Mouse (Mus musculus): Measurements from ENCODE around the gene Gabpb2.

Gabpb2 gene

DNA sequence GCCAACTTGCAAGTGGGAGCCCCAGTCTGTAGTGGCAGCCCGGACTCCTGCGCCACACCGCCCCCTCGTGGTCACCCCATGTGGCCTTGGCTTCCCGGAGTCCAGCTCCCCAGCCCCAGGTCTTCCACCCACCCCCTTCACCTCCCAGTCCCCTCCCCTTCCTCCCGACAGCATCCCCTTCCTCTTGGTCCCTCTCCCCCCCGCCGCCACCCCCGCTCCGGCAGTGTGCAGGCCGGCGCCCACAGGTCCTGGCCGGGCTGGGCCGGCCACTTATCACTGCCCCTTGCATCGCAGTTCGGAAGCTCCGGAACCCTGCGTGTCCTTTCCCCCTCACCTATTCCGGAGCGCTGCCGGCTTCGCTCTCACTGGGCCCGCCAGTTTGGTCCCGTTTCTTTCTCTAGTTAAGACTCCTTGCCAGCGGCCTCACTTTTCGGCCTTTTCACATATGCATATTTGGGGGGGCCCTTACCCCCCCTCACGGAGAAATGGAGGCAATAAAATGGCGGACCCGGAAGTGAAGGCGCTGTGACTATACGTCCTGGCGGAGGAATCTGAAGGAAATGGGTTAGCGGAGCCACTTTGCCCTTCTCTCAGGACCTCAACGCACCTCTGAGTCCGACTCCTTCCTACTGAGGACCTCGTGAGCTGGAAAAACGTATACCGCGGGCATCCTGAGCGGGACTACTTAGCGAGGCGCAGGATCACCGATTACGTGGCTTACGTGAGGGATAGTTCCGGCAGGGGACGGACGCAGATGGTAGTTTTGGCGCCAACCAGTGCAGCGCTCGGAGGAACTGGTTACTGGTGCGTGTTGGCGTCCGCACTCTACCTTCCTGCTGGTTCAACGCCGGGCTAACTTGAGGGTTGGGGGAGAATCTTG lies at the start of gene Gabpb2:
Gabpb2 (minus strand) TSS at position 662 of the 880 bp plus-strand sequence.
- DNase-seq, result peak; percentile 99

GRCm38 (mm10) chr3:95266052-95266451 lies 48.3 kb upstream of the Gabpb2 start:
- DNase-seq, result no peak

DNA sequence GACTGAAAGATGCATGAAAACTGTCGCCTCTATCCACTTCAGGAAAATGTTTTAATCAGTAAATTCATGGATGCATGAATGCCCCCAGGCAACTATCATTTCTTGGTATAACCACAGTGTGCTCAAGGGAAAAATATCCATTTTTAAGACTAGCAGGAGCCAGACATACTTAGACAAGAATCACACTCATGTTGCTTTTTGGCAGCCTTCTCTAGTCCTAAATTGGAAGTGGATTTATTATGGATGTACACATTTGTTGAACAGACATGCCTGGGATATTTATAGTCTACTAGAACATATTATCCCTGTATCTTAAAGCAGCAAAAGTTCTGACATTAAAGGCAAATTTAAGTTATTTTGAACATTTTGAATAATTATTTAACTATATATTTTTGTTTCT lies 47.0 kb upstream of the Gabpb2 start:
- DNase-seq, result no peak

- DNase-seq, result peak; percentile 86
These were observed 45.5 kb upstream of the Gabpb2 start for GRCm38 (mm10) chr3:95263089-95263739.

DNA sequence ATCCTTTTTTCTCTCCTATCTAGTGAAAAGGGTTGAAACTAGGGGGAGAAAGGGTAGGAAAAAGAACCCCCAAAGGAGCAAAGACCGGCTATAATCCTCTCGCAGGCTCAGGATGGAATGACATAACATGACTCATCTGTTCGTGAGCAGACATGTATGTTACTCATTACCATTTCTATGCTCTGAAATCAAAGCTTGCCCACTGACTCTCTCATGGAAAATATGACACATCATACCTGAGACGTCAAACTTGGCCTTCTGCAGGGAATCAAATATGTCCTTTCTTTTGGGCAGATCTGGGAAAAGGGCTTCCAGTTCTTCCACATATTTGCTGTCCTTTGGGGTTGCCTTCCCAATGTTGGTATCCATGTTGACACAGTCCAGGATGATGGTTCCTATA lies 44.3 kb upstream of the Gabpb2 start:
- DNase-seq, result no peak

GRCm38 (mm10) chr3:95256931-95257330 lies 39.2 kb upstream of the Gabpb2 start:
- no peak for DNase-seq

DNA sequence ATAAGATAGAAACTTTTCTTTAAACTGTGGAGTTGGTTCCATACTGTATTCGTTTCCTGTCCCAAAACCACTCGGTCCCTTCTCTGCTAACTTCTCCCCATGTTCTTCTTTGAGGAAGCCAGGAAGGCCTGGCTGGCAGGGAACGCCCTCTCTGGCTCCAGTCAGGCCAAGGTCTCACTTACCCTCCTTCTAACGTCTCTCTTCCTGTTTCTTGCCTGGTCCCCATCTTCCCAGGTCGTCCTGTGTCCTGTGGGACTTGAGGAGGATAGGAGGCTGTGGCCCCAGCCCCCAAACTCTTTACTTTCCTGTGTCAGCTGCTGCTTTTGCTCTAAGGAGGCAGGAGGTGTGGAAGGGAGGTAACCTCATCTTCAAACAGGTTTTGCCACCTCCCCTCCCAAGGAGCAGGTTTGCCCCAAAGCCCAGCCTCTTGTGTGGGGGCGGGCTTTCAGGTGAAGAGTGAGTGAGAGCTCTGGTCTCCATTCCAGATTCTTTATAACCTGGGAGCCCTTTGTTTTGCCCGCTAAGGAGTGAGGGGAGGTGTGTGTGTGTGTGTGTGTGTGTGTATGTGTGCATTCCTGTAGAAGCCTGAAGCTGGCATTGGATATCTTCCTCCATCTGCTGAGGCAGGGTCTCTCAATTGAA lies 33.2 kb upstream of the Gabpb2 start, which contains the start of gene Bnipl:
Bnipl (minus strand) TSS at position 411 of the 642 bp plus-strand sequence.
- no peak for DNase-seq

DNA sequence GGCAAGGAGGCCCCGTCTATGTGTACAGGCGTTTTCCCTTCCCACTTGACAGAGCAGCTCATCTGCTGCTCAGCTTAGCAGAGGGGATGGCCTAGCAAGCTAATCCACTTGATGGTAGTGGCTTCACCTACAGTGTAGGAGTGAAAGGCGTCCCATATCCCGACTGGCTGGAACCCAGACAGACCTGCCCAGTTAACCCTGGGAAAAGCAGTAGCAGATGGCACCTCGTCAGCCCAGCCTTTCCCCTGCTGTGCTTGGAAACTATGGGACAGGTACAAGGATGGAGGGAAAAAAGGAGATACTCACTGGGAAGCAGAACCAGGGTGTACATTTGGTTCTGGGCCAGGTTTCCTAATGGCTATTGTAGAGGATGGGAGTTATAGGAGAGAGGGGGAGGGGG lies 32.6 kb upstream of the Gabpb2 start:
- DNase-seq, result no peak

- no peak for DNase-seq
These were observed 30.1 kb upstream of the Gabpb2 start for GRCm38 (mm10) chr3:95247660-95248336.

GRCm38 (mm10) chr3:95246465-95247231 lies 28.9 kb upstream of the Gabpb2 start:
- DNase-seq, result no peak

DNA sequence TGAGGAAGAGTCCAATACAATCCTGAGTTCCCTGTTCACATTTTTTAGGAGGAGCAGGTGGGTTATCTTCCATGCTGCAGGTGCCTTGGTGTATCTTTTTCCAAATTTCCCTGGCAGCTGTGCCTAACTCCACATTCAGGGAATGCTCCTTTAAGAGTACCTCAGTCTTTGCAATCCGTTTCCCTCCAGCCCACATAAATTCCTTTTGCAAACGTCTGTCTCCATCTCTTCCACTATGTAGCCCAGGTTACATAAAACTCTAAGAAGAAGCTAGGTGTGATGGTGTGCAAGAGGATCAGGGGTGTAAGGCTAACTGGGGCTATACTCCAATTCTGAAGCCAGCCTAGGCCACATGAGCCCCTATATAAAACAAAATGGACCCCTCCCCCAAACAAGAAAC lies 25.4 kb upstream of the Gabpb2 start:
- no peak for DNase-seq

DNA sequence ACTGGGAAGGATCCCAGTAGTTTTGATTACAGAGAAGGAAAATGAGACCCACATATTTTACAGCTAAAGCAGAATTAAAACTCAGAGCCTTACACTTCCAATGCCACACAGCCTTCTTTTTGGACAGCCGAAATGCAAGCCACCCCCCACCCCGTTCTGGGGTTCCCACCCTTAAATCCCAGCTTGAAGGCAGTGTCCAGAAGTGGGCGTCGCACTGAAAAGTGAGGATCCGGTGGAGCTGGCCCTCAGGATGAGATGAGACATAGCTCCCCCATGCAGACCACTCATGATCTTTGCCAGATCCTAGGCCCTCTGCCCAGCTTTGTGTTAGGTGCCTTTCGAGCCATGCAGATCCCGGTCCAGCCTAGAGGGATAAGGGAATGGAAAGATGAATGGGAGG lies 23.8 kb upstream of the Gabpb2 start, which contains the start of gene Gm128:
Gm128 (minus strand) TSS at position 101 of the 400 bp plus-strand sequence.
- no peak for DNase-seq

DNA sequence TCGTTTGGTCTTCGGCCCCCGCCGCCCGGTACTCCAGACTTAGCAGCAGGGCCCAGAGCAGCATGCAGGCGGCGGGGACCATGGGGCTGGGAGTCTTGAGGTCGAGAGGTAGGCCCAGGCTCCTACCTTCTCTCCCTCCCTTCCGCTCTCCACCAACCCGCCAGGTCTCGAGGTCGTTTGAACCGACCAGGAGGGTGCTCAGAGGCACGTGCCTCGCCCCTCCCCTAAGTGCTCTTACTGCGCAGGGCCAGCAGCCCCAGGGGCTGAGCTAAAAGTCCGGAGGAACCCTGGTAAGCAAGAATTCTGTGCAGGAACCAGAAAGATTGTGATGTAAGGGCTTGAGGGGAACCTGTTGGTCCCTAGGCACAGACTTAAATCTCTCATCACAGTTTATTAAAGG lies 23.2 kb upstream of the Gabpb2 start:
- no peak for DNase-seq

DNA sequence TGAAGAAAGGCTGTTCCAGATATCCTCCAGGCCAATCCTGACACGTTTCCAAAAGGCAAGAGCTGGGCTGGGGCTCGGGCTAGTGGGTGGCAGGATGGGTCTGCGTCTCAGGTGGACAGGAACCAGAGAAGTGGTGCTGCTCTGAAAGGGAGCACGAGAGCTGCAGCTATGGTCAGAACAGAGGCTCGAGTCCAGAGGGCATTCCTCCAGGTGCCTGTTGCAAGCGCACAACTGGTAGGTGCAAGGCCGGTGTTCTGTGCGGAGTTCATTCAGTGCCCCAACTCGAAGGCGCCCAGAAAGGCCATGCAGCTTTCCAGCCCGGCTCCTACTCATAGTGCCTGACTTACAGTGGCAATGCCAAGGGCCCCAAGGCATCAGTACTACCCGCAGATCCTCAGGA lies 22.3 kb upstream of the Gabpb2 start:
- DNase-seq, result no peak

GRCm38 (mm10) chr3:95239022-95239421 lies 21.3 kb upstream of the Gabpb2 start:
- DNase-seq, result no peak

DNA sequence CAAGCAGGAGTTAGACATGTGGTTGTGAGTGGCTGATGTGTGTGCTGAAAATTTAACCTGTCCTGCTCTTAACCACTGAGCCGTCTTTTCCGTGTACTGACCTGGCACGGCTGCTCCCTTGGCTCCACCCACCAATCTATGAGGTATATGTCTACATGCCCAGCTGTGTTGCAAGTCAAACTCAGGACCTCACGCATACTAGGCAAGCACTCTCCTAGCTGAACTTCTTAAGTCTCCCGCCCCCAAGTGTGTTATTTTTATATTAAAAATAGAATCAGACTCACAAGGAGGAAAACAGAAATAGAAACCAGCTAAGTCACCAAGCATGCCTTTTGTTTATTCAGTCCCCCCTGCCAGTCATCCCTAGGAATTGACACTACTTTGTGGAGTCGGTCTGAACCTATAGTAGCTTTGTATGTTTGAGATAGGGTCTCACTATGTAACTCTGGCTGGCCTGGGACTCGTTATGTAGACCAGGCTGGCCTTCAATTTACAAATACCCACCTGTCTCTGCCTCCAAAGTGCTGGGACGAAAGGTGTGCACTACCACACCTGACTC lies 19.9 kb upstream of the Gabpb2 start:
- DNase-seq, result no peak

DNA sequence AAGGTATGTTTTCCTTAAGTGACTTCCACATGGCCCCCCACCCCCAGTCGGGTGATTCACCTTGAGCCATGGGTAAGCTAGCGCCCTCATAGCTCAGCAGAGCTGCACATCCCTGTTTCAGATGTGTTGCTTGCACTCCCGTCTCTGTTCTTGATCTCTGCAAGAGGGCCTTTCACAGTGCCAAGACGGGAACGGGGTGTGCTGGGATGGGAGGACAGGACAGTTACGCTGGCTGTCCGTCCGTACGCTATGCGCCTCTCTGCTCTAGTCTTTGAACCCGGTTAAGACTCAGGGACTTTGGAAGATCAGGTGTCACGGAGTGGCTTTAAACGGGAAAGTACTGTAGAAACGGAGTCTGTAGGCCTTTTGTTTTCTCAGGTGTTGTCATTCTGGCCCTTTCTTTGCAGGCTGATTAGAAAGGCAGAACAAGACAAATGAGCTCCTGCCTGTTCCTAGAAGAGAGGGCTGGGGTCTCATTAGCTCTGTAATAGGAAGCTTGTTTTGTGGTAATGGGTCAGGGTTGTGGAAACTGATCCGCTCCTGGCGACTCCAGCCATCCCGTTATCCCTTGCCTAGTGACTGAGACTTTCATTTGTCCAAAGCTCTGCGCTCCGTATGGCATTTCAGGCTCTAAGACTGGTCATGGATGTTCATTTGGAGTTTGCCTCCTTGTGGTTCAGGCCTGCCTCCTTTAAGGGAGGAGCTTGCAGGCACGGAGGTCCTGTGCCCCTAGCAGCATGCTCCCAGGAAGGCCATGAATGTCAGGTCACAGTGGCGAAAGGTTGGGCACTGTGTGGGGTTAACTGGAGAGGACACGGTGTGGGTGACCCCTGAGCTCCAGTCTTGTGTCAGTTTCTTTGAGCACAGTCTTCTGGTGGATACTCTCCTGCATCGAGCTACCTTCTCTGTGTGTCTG lies 17.9 kb upstream of the Gabpb2 start:
- DNase-seq, result no peak

GRCm38 (mm10) chr3:95233303-95233980 lies 15.7 kb upstream of the Gabpb2 start:
- no peak for DNase-seq

GRCm38 (mm10) chr3:95232771-95233170 lies 15.1 kb upstream of the Gabpb2 start:
- no peak for DNase-seq

All from thymus, postnatal 14 days (tissue).